Mouse (Mus musculus): ENCODE data around the gene Rdh16. TPM values are rescaled to one million over a fixed set of nuclear protein-coding genes. Genes with fewer than 3 reads are reported as not detected.
"Not testable (repeated sequence)": the region's sequence is repeated elsewhere in the genome, so short reads cannot be mapped to it uniquely, and the experiment has no call there.

Rdh16 gene
- polyA plus RNA-seq, 1 experiment from 2014 or later, result not detected

DNA sequence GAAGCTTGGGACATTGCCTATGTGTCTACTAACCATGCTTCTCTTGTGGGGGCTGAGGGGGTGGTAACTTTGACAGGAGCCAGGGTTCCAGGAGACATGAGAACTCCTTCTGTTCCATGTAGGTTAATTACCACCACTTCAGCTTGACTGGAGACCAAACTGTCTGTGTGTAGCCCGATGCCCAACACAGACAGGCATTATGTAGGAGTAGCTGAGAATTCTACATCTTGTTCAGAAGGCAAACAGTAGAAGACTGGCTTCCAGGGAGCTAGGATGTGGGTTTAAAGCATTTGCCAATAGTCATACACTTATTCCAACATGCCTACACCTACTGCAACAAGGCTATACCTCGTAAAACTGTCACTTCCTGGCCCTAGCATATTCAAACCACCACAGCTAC lies 37.6 kb downstream of the Rdh16 start:
- Histone ChIP-seq H3K4me2 (replicated peaks) (no peak overlapping the region), H3K4me3 (no peak overlapping the region), H3K9me3 (no peaks in the 10 kb centered on the region), H3K4me1 (no peaks in the 10 kb centered on the region), H3K27ac (replicated peaks) (no peak overlapping the region), H3K9ac (replicated peaks) (no peak overlapping the region), H3K27me3 (no peaks in the 10 kb centered on the region), H3K36me3 (no peaks in the 10 kb centered on the region)
- no peak for ATAC-seq (ENCODE audit: low FRiP score, low read depth)
- 90% methylated on average over 2 of the region's 2 CpGs for WGBS

DNA sequence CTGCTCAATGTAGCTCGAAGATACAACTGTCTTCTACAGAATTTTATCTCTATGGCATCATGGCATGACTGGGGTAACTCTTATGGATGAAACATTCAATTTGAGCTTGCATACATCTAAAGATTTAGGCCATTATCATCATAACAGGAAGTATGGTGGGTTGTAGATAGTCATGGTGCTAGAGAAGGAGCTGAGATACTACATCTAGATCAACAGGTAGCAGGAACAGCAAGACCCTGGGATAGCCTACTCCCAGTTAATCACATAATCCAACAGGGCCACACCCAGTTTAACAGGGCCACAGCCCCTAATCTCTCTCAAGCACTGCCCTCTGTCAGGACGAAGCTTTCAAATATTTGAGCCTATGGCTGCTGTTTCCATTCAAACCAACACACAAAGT lies 39.8 kb downstream of the Rdh16 start:
- WGBS, result 77% methylated on average over 2 of the region's 2 CpGs
- Histone ChIP-seq H3K4me2 (replicated peaks) (no peak overlapping the region), H3K4me3 (no peak overlapping the region), H3K4me1 (no peaks in the 10 kb centered on the region), H3K27me3 (no peaks in the 10 kb centered on the region), H3K36me3 (no peaks in the 10 kb centered on the region), H3K9ac (replicated peaks) (no peak overlapping the region), H3K27ac (replicated peaks) (no peak overlapping the region), H3K9me3 (no peaks in the 10 kb centered on the region)
- ATAC-seq (ENCODE audit: low FRiP score, low read depth), result no peak

DNA sequence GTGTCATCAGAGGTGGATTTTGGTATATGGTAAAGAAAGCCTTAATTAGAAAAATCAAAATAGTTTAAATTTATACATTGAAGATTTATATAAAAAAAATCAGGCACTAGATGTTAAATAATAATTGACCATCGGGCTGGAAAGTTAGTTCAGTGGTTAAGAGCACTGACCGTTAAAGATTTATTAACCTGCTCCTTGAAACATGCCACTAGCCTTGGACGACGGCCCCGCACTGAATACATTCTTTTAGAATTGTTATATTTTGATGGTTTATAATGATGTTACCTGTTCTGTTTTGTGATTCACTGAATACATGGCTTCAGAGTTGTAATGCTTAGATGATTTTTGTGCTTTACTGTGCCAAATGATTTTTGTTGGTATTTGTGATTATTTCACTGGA lies 45.0 kb downstream of the Rdh16 start:
- ATAC-seq (ENCODE audit: low FRiP score, low read depth); H3K4me3 ChIP-seq; H3K9me3 ChIP-seq; H3K36me3 ChIP-seq; H3K4me2 ChIP-seq (replicated peaks); H3K27me3 ChIP-seq; H3K4me1 ChIP-seq; H3K9ac ChIP-seq (replicated peaks); H3K27ac ChIP-seq (replicated peaks): not testable (repeated sequence)
- 95% methylated on average over 5 of the region's 5 CpGs for WGBS

DNA sequence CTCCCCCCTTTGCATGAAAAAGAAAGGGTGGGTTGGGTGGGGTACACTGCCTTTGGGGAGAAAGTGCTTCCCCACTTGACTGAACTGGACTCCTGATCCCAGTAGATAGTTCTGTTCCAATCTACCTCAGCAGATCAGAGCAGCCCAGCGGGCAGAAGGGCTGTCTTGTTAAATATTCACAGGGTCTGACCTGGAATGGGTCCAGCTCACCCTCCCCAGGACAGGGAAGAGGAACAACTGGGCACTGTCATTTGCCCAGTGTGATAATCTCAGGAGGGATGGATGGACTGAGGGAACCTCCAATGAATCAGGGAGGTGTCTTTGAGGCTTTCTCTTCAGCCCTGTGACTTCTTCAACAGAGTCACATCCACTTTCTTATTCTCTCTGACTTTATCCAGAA lies 47.1 kb downstream of the Rdh16 start:
- WGBS, result 85% methylated on average over 1 of the region's 1 CpGs
- Histone ChIP-seq H3K4me1 (no peaks in the 10 kb centered on the region), H3K4me3 (no peak overlapping the region), H3K4me2 (replicated peaks) (no peak overlapping the region), H3K9ac (replicated peaks) (no peak overlapping the region), H3K36me3 (no peaks in the 10 kb centered on the region), H3K27me3 (no peaks in the 10 kb centered on the region), H3K27ac (replicated peaks) (no peak overlapping the region), H3K9me3 (no peaks in the 10 kb centered on the region)
- ATAC-seq (ENCODE audit: low FRiP score, low read depth), result no peak

DNA sequence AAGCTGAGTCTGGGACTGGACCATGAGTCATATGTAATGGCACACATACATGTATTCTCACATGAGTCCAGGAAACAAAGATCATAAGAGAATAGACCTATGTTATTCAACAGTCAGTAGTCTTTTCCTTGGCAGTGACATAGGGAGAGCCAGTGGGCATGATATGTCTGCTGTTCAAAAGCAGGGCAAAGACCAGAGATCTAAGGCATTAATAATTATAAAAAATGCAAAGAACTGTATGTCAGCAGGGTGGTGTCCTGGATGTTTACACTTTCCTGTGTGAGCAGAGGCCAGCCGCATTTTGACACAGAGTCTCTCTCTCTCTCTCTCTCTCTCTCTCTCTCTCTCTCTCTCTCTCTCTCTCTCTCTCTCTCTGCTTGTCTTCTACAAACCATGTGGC lies 48.7 kb downstream of the Rdh16 start, which contains the start of gene Rdh19:
TSS of gene Rdh19 (plus strand) at position 301 of the 400 bp plus-strand sequence.
- H3K4me2 ChIP-seq (replicated peaks), result no peak within 1 kb of the TSS
- 92% methylated on average over 1 of the region's 1 CpGs for WGBS
- H3K27ac ChIP-seq (replicated peaks), result no peak within 1 kb of the TSS
- no peak within 1 kb of the TSS for H3K4me3 ChIP-seq
- H3K9ac ChIP-seq (replicated peaks), result no peak within 1 kb of the TSS
- H3K9me3 ChIP-seq, result no peaks in the 10 kb centered on the region
- no peaks in the 10 kb centered on the region for H3K4me1 ChIP-seq
- no peaks in the 10 kb centered on the region for H3K27me3 ChIP-seq
- ATAC-seq (ENCODE audit: low FRiP score, low read depth), result no peak
- H3K36me3 ChIP-seq, result no peaks in the 10 kb centered on the region

DNA sequence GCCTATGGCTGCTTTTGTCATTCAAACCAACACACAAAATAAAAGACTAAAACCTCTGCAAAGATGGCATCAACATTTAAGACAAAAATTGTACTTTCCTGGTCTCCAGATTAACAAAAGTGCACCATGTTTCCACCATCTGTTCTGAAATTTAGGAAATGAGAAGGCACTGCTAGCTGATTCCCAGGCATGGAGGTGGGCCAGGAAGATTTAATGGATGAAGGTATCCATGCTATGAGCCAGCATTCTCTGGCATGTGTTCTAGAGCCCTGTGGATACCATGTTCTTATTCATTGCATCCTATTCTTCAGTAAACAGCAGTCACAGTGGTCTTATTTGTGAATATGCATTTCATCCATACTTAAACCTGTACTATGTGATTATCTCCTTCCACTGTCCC lies 55.4 kb downstream of the Rdh16 start:
- Histone ChIP-seq H3K27ac (replicated peaks) (no peak overlapping the region), H3K4me2 (replicated peaks) (no peak overlapping the region)
- ATAC-seq (ENCODE audit: low FRiP score, low read depth), result no peak

DNA sequence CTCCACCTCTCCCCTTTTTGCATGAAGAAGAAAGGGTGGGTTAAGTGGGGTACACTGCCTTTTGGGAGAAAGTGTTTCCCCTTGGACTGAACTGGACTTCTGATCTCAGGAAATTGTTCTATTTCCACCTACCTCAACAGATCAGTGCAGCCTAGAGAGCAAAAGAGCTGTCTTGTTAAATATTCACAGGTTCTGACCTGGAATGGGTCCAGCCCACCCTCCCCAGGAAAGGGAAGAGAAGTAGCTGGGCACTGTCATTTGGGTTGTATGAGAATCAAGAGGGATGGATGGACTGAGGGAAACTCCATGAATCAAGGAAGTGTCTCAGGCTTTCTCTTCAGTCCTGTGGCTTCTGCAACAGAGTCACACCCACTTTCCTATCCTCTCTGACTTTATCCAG lies 64.0 kb downstream of the Rdh16 start:
- ATAC-seq (ENCODE audit: low FRiP score, low read depth), result no peak
- no peaks in the 10 kb centered on the region for H3K27me3 ChIP-seq

More for the DNA sequence above, 55.4 kb downstream of the Rdh16 start:
- Histone ChIP-seq H3K4me1 (no peaks in the 10 kb centered on the region), H3K9me3 (no peaks in the 10 kb centered on the region), H3K36me3 (no peaks in the 10 kb centered on the region), H3K27me3 (no peaks in the 10 kb centered on the region), H3K4me3 (no peak overlapping the region), H3K9ac (replicated peaks) (no peak overlapping the region)

DNA sequence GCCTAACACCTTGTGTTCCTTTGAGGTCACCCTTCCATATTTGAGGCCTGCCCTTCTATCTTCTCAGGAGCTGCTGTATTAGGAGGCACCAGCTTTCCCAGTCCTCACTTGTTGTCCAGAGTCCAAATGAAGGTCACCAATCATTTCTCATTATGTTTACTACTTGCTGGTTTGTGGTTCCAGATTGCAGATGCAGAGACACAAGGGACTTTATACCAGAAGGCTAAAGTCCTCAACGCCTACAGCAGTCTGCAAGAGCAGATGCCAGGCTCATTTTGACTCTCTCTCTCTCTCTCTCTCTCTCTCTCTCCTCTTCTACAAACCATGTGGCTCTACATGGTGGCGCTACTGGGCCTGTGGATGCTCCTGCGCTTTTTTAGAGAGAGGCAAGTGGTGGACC lies 65.3 kb downstream of the Rdh16 start, which contains the start of gene Rdh16f2:
TSS of gene Rdh16f2 (plus strand) at position 243 of the 400 bp plus-strand sequence.
- Histone ChIP-seq H3K27ac (replicated peaks) (no peak within 1 kb of the TSS), H3K4me3 (no peak within 1 kb of the TSS), H3K4me2 (replicated peaks) (no peak within 1 kb of the TSS), H3K4me1 (no peaks in the 10 kb centered on the region), H3K9ac (replicated peaks) (no peak within 1 kb of the TSS), H3K27me3 (no peaks in the 10 kb centered on the region), H3K36me3 (no peaks in the 10 kb centered on the region), H3K9me3 (0 out of 2 replicates have a peak, but pooled peaks cover 5% of the 10 kb centered on the region)
- no peak for ATAC-seq (ENCODE audit: low FRiP score, low read depth)
- 79% methylated on average over 3 of the region's 3 CpGs for WGBS

More for the DNA sequence above, 64.0 kb downstream of the Rdh16 start:
- no peak overlapping the region for H3K4me2 ChIP-seq (replicated peaks)
- H3K9me3 ChIP-seq, result no peaks in the 10 kb centered on the region
- no peak overlapping the region for H3K27ac ChIP-seq (replicated peaks)
- no peaks in the 10 kb centered on the region for H3K4me1 ChIP-seq
- no peak overlapping the region for H3K4me3 ChIP-seq
- no peaks in the 10 kb centered on the region for H3K36me3 ChIP-seq
- H3K9ac ChIP-seq (replicated peaks), result no peak overlapping the region

DNA sequence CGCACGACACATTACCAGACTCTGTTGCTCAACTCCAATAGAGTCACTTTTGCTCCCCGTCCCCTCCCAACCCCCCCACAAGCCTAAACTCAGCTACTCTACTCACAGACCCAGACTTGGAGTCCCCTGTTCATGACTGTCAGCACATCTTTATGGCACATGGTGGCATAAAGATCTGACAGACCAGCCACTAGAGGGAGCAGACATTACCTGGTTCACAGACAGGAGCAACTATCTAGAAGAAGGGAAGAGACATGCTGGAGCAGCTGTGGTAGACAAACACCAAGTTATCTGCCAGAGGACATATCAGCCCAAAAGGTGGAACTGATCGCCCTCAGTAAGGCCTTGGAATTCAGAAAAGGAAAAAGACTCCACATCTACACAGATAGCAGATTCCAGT lies 71.5 kb downstream of the Rdh16 start:
- H3K27ac ChIP-seq (replicated peaks), result no peak overlapping the region
- no peak overlapping the region for H3K4me2 ChIP-seq (replicated peaks)
- no peaks in the 10 kb centered on the region for H3K27me3 ChIP-seq
- ATAC-seq (ENCODE audit: low FRiP score, low read depth), result no peak
- no peaks in the 10 kb centered on the region for H3K4me1 ChIP-seq
- no peak overlapping the region for H3K4me3 ChIP-seq
- 0 out of 2 replicates have a peak, but pooled peaks cover 6% of the 10 kb centered on the region for H3K9me3 ChIP-seq
- no peak overlapping the region for H3K9ac ChIP-seq (replicated peaks)
- 76% methylated on average over 4 of the region's 4 CpGs for WGBS
- no peaks in the 10 kb centered on the region for H3K36me3 ChIP-seq

DNA sequence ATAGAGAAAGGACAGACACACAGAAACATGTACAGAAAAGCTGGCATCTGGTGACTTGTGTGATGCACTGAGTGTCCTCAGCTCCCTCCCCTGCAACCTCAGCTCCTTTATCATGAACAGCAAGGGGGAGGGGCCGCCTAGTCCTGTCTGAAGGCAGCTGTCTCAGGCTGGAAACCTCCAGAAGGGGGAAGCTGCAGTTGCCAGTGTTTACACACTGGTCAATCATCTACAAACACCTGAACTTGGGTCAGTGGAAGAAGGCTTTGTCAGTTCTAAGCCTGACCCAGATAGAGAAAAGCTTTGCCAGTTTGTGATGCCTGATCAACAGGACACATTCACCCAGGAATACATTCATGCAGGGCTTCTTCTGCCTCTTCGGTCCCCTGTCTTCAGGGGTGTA lies 76.7 kb downstream of the Rdh16 start:
- Histone ChIP-seq H3K36me3 (no peaks in the 10 kb centered on the region), H3K4me2 (replicated peaks) (no peak overlapping the region), H3K4me1 (no peaks in the 10 kb centered on the region), H3K27ac (replicated peaks) (no peak overlapping the region), H3K9me3 (no peaks in the 10 kb centered on the region), H3K27me3 (no peaks in the 10 kb centered on the region), H3K4me3 (no peak overlapping the region), H3K9ac (replicated peaks) (no peak overlapping the region)
- ATAC-seq (ENCODE audit: low FRiP score, low read depth), result no peak
- 55% methylated on average over 2 of the region's 2 CpGs for WGBS

DNA sequence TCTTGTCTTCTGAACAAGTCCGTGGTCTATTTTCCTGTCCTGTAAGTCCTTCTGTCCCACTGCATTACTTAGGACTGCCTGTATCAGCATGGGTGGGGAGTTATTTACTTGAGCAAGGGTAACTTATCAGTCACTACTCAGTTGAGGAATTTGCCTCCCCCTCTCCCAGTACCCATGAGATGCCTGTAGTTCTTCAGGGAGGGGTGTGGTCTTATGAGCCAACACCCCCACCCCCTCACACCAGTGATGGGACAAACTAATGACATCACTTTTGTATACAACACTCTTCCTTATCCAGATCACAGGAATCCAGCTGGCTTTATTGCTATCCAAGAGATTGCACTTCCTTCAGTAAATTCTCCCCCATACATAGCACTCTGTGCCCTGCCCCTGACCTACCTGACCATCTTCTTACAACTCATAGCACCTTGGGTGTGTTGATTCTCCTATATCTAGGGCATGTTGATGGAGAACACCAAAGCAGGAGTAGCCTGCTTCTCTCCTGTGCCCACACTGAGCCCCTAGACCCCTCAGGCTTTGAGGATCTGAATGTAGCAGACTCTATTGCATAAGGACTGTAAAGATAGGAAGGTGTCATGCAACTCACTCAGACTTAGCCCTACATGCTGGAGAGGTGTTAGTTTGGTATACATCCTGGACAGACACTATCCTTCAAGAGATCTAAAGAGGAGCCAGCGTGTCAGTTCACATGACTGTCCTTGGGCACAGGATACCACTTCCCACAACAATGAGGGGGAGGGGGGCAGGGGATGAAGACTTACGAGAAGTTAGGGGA lies 77.5 kb downstream of the Rdh16 start:
- no peak overlapping the region for H3K9ac ChIP-seq (replicated peaks)
- H3K27ac ChIP-seq (replicated peaks), result no peak overlapping the region
- no peaks in the 10 kb centered on the region for H3K27me3 ChIP-seq
- no peak for ATAC-seq (ENCODE audit: low FRiP score, low read depth)
- 83% methylated on average over 3 of the region's 3 CpGs for WGBS
- H3K9me3 ChIP-seq, result no peaks in the 10 kb centered on the region
- no peaks in the 10 kb centered on the region for H3K4me1 ChIP-seq
- no peaks in the 10 kb centered on the region for H3K36me3 ChIP-seq
- H3K4me2 ChIP-seq (replicated peaks), result no peak overlapping the region
- no peak overlapping the region for H3K4me3 ChIP-seq

DNA sequence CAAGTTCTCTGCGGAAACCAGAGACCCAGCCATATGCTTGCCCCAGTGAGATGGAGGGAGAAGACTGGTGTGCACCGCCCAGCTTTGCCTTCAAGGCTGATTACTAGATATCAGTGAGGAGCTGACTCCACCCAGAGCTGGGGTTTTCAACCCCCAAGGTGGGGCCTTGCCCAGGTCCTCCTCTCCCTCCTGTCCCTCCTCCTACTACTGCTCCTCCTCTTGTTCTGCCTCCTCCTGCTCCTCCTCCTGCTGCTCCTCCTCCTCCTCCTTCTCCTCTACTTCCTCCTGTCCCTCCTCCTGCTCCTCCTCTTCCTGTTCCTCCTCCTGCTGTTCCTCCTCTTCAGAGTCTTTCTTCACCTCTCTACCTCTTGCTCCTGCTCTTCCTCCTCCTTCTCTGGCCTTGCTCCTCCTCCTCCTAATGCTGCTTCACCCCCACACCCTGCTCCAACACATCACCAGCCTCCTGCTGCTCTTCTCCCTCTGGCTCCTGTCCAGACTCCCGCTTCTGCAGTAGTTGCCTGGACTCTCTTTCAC lies 78.3 kb downstream of the Rdh16 start:
- 85% methylated on average over 3 of the region's 3 CpGs for WGBS
- no peak for ATAC-seq (ENCODE audit: low FRiP score, low read depth)

More for the DNA sequence above, 78.3 kb downstream of the Rdh16 start:
- H3K4me1 ChIP-seq, result no peaks in the 10 kb centered on the region
- H3K9ac ChIP-seq (replicated peaks), result no peak overlapping the region
- no peak overlapping the region for H3K4me3 ChIP-seq
- H3K4me2 ChIP-seq (replicated peaks), result no peak overlapping the region
- H3K27ac ChIP-seq (replicated peaks), result no peak overlapping the region
- no peaks in the 10 kb centered on the region for H3K27me3 ChIP-seq
- H3K9me3 ChIP-seq, result no peaks in the 10 kb centered on the region
- no peaks in the 10 kb centered on the region for H3K36me3 ChIP-seq
